Mouse (Mus musculus) hindbrain, embryonic 16.5 days (tissue): ENCODE measurements around the gene Ms4a5. TPM values are rescaled to one million over a fixed set of nuclear protein-coding genes. Genes with fewer than 3 reads are reported as not detected.

Experiments
- ATAC-seq: fragments of 200-750 bp; cut with Nextera tagmentation; 2 replicates; pipeline ENCODE4 v1.8.0; 2017; ENCODE audit warnings: moderate TSS enrichment, moderate library complexity
- H3K27ac ChIP-seq: fragments of 300-500 bp; sonication (generic); 2 replicates; pipeline ENCODE4 v1.5.1; 2014; ENCODE audit warnings: low read depth, mild to moderate bottlenecking, control low read depth, low read length, moderate library complexity
- H3K27me3 ChIP-seq: fragments of 300-500 bp; sonication (generic); replicated peaks from 2 replicates; pipeline ENCODE4 v1.6.1; 2014; ENCODE audit warnings: low read length; ENCODE audit not compliant: control insufficient read depth, insufficient read depth
- H3K36me3 ChIP-seq: fragments of 300-500 bp; sonication (generic); 2 replicates; pipeline ENCODE4 v1.6.1; 2014; ENCODE audit warnings: mild to moderate bottlenecking, low read length, moderate library complexity, mixed read lengths; ENCODE audit not compliant: control insufficient read depth, insufficient read depth
- H3K4me1 ChIP-seq: fragments of 300-500 bp; sonication (generic); 2 replicates; pipeline ENCODE4 v1.6.1; 2014; ENCODE audit warnings: low read depth, low read length; ENCODE audit not compliant: control insufficient read depth, insufficient read depth
- H3K4me2 ChIP-seq: fragments of 300-500 bp; sonication (generic); 2 replicates; pipeline ENCODE4 v1.6.1; 2014; ENCODE audit warnings: mild to moderate bottlenecking, low read length, control low read depth, moderate library complexity
- H3K4me3 ChIP-seq: fragments of 300-500 bp; sonication (generic); 2 replicates; pipeline ENCODE4 v1.5.1; 2014; ENCODE audit warnings: mild to moderate bottlenecking, low read length, control low read depth, moderate library complexity
- H3K9ac ChIP-seq: fragments of 300-500 bp; sonication (generic); 2 replicates; pipeline ENCODE4 v1.6.1; 2014; ENCODE audit warnings: low read depth, mild to moderate bottlenecking, control low read depth, low read length, moderate library complexity
- H3K9me3 ChIP-seq: fragments of 300-500 bp; sonication (generic); 2 replicates; pipeline ENCODE4 v1.6.1; 2014; ENCODE audit warnings: mild to moderate bottlenecking, low read length, moderate library complexity; ENCODE audit not compliant: control insufficient read depth
- WGBS: fragments of 180-500 bp; shearing (Covaris S2); extraction: QIAGEN DNeasy Blood & Tissue Kit; methylation state at CpG from one replicate; pipeline ENCODE4 v1.1.7; 2014; 5-methylcytosine and 5-hydroxymethylcytosine counted together
- polyA plus RNA-seq: library from polyadenylated mRNA; unstranded; fragments of >200 nt; fragmentation: Nextera tagmentation; extraction: Ambion mirVana; gene quantifications from 2 replicates; pipeline ENCODE4 v1.2.1, GENCODE M21; 2015

Ms4a5 gene
- polyA plus RNA-seq, 1 experiment from 2014 or later, result not detected

GRCm38 (mm10) chr19:11235820-11236219 lies 47.9 kb downstream of the Ms4a5 start:
- ATAC-seq, result no peak
- H3K27me3 ChIP-seq, result no peaks in the 10 kb centered on the region

GRCm38 (mm10) chr19:11234921-11235735 lies 48.5 kb downstream of the Ms4a5 start:
- H3K9me3 ChIP-seq, result no peaks in the 10 kb centered on the region
- no peaks in the 10 kb centered on the region for H3K4me1 ChIP-seq
- no peak overlapping the region for H3K4me3 ChIP-seq
- no peaks in the 10 kb centered on the region for H3K36me3 ChIP-seq
- 81% methylated on average over 5 of the region's 5 CpGs for WGBS
- no peak overlapping the region for H3K27ac ChIP-seq
- H3K9ac ChIP-seq, result no peak overlapping the region
- H3K27me3 ChIP-seq, result no peaks in the 10 kb centered on the region
- no peak for ATAC-seq
- no peak overlapping the region for H3K4me2 ChIP-seq

More at GRCm38 (mm10) chr19:11235820-11236219, 47.9 kb downstream of the Ms4a5 start:
- H3K36me3 ChIP-seq, result no peaks in the 10 kb centered on the region
- no peak overlapping the region for H3K9ac ChIP-seq
- no peak overlapping the region for H3K4me2 ChIP-seq
- no peaks in the 10 kb centered on the region for H3K4me1 ChIP-seq
- H3K27ac ChIP-seq, result no peak overlapping the region
- H3K9me3 ChIP-seq, result no peaks in the 10 kb centered on the region
- H3K4me3 ChIP-seq, result no peak overlapping the region

GRCm38 (mm10) chr19:11234244-11234643 lies 49.4 kb downstream of the Ms4a5 start:
- Histone ChIP-seq H3K4me1 (no peaks in the 10 kb centered on the region), H3K4me3 (no peak overlapping the region), H3K9ac (no peak overlapping the region), H3K36me3 (no peaks in the 10 kb centered on the region), H3K4me2 (no peak overlapping the region), H3K27me3 (no peaks in the 10 kb centered on the region), H3K9me3 (no peaks in the 10 kb centered on the region), H3K27ac (no peak overlapping the region)
- WGBS, result 80% methylated on average over 5 of the region's 5 CpGs
- no peak for ATAC-seq

- WGBS, result 74% methylated on average over 5 of the region's 5 CpGs
- Histone ChIP-seq H3K27ac (no peak within 1 kb of the TSS), H3K4me1 (no peaks in the 10 kb centered on the region), H3K9me3 (no peaks in the 10 kb centered on the region), H3K27me3 (no peaks in the 10 kb centered on the region), H3K4me3 (no peak within 1 kb of the TSS), H3K36me3 (no peaks in the 10 kb centered on the region), H3K9ac (no peak within 1 kb of the TSS), H3K4me2 (no peak within 1 kb of the TSS)
- no peak for ATAC-seq
These were observed 51.3 kb downstream of the Ms4a5 start, which contains the start of gene Ms4a12 for GRCm38 (mm10) chr19:11232348-11232747. TSS of gene Ms4a12 (minus strand) at chr19:11232448.

Other genes with a start within 250 kb of the Ms4a5 start
- not detected in 2 replicates for gene Ms4a8a, start 202.8 kb downstream of the Ms4a5 start, polyA plus RNA-seq
- gene 1700017D01Rik, start 153.0 kb downstream of the Ms4a5 start, polyA plus RNA-seq, result not detected in 2 replicates
- not detected in 2 replicates for gene 1700025F22Rik, start 118.6 kb downstream of the Ms4a5 start, polyA plus RNA-seq
- not detected in 2 replicates for gene Ms4a13, start 87.1 kb downstream of the Ms4a5 start, polyA plus RNA-seq
- not detected in 2 replicates for gene Ms4a12, start 51.4 kb downstream of the Ms4a5 start, polyA plus RNA-seq
- gene Ms4a1, start 17.6 kb downstream of the Ms4a5 start, polyA plus RNA-seq, result not detected in 2 replicates
- not detected in 2 replicates for gene Ms4a14, start 30.6 kb upstream of the Ms4a5 start, polyA plus RNA-seq
- 2.2 and 4.3 TPM in 2 replicates for gene Ms4a7, start 52.3 kb upstream of the Ms4a5 start, polyA plus RNA-seq
- 2.1 and 2.5 TPM in 2 replicates for gene Ms4a4a, start 91.7 kb upstream of the Ms4a5 start, polyA plus RNA-seq
- 0.53 TPM in 1 of 2 replicates, not detected in the other for gene Ms4a4c, start 120.9 kb upstream of the Ms4a5 start, polyA plus RNA-seq
- gene Ms4a4b, start 159.7 kb upstream of the Ms4a5 start, polyA plus RNA-seq, result not detected in 2 replicates
- 2.2 and 2.5 TPM in 2 replicates for gene Ms4a6c, start 185.5 kb upstream of the Ms4a5 start, polyA plus RNA-seq
- not detected in 2 replicates for gene Gm8369, start 202.1 kb upstream of the Ms4a5 start, polyA plus RNA-seq
- 2.2 and 3.1 TPM in 2 replicates for gene Ms4a6b, start 232.6 kb upstream of the Ms4a5 start, polyA plus RNA-seq